13 mouse cellular contexts compared by ENCODE assay signal in the genomic region with DNA sequence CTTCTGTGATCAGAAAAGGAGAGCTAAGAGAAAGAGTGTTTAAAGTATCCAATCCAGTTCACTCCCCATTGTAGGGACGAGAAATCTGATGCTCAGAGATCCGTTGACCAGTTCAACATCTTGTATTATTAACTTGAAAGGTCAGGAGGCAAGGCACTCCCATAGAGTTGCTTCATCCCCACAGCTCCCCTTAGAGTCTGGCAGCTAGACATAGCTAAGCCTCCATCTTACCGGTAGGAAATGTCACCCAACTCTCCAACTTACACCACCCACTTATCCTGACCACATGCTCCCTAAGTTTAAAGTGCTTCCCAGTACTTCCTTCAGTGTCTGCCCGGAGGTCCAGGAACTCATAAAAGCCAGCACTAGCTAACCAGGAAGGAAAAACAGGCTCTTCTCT.
"Had no signal": no experiment of that assay in that cellular context is flagged by ENCODE, and none has a peak within 500 bp of the region (broad histone marks: within the 10 kb centered on the region; RNA-seq: fewer than 3 reads in every experiment).

No protein-coding gene starts in this region.

- DNase-seq: kidney, adult 11 months; kidney, postnatal 25 days; layer of hippocampus, postnatal 36 days; liver, embryonic 13.5 days; thymus, adult 18-20 months; thymus, postnatal 36 days had no signal

- H3K4me1 ChIP-seq: intestine, embryonic 15.5 days; liver, embryonic 13.5 days; lung, embryonic 15.5 days; megakaryocyte, embryonic 14.5 days; midbrain, embryonic 10.5 days had no signal

- H3K9ac ChIP-seq: intestine, embryonic 15.5 days; liver, embryonic 13.5 days; lung, embryonic 15.5 days; midbrain, embryonic 13.5 days had no signal

- H3K27ac ChIP-seq: intestine, embryonic 15.5 days; left cerebral cortex, adult 2 months; liver, embryonic 13.5 days; lung, embryonic 15.5 days; midbrain, embryonic 10.5 days; midbrain, embryonic 13.5 days had no signal

- ATAC-seq: intestine, embryonic 15.5 days; midbrain, embryonic 13.5 days; midbrain, embryonic 16.5 days had no signal

- H3K27me3 ChIP-seq: intestine, embryonic 15.5 days; liver, embryonic 13.5 days; lung, embryonic 15.5 days; megakaryocyte, embryonic 14.5 days had no signal

- H3K9me3 ChIP-seq: intestine, embryonic 15.5 days; liver, embryonic 13.5 days; lung, embryonic 15.5 days; megakaryocyte, embryonic 14.5 days; midbrain, embryonic 10.5 days; midbrain, embryonic 13.5 days had no signal

- H3K4me3 ChIP-seq: intestine, embryonic 15.5 days; left cerebral cortex, adult 2 months; liver, embryonic 13.5 days; lung, embryonic 15.5 days; megakaryocyte, embryonic 14.5 days; midbrain, embryonic 10.5 days; midbrain, embryonic 13.5 days had no signal

- H3K4me2 ChIP-seq: intestine, embryonic 15.5 days; liver, embryonic 13.5 days; lung, embryonic 15.5 days; midbrain, embryonic 13.5 days had no signal

- H3K36me3 ChIP-seq: intestine, embryonic 15.5 days; liver, embryonic 13.5 days; lung, embryonic 15.5 days; midbrain, embryonic 10.5 days; midbrain, embryonic 13.5 days had no signal
